Mouse (Mus musculus) T-cell, adult 2 months (primary cell): ENCODE measurements around the gene Snrpc.

Experiments
- DNase-seq: peaks from one replicate; pipeline ENCODE4 v3.0.0; 2022; ENCODE audit warnings: low spot score

Snrpc gene

DNA sequence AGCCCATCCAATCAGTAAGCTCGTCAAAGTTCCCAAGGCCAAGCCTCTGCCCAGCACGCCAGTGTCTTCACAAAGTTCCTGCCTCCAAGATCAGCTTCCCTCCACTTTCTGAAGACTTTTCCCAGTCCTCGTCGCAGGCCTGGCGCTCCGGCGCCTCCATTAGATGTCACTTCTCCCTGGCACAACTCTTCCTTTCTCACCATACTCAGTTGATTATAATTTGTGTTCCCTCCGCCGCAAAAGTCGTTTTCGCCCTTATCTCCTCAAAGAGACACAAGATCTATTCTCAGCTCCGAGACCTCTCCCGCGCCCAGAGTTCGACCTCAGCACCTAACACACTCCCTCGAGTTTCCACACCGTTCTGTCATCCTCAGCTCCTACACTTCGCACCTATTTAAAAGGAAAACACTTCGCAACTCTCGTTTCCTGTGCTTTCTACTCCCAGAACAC is 18.4 kb upstream of the Snrpc start:
- DNase-seq: no peak

DNA sequence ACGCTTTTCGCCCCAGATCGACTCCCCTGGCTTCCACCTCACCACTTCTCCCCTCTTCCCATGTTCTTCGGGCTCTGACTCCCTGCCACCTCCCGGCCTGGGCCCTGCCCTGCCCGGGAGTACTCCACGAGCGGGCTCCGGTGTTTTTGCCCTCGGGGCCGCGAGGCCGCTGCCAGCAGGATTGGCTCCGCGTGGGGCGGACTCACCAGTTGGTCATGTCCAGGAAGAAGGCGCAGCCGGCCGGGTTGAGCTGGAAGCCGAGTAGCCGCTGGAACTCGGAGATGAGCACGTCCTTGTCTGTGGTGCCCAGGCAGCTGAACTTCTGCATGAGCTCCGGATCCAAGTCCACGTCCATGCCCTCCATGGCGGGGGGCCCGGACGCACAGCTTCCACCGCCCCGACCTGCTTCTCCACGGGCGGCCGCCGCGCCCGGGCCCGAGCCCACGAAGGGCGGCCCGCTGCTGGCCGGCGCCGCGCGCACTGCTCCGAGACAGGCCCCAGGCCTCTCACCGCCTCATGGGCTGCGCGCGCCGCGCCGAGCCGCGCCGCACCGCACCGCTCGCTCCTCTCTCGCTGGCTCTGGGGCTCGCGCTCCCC is 17.9 kb upstream of the Snrpc start:
- no peak for DNase-seq

DNA sequence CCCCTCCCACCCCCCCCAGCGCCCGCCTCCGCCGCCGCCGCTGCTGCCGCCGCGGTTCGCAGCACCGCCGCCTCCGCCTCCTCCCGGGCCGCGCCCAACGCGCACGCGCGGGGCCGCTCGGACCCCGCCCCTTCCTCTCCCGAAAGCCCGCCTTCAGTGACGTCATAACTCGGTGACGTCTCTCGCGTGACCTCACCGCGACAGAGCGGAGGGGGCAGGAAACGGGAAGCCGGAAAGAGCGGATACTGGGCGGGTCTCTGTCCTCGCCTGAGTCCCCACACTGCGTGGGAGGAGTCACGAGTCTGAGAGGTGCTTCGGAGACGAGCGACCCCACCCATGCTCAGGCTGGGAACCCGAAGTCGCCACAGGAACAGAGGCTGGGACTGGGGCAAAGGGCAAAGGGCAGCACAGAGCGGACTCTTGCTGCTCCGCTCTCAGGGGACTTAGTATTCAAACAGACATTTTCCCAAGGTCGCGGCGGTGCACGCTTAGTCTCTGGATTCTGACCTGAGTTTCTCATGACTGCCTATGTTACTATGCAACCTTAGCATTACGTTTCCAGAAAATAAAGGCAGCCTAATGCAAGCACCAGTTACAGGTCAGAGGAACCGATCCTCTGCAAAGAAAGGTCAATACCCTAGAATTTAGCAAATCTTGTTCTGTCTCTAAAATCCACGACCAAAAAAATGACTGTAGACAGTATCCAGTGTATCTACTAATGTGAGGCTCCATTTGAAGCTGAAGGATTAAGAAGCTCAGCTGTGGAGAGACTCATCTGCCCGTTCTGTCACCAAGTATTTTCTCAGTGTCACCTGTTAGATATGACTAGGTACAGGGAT is 17.2 kb upstream of the Snrpc start, which contains the start of gene D17Wsu92e:
D17Wsu92e (minus strand) TSS at position 81 of the 839 bp plus-strand sequence.
- peak; percentile 98 for DNase-seq

DNA sequence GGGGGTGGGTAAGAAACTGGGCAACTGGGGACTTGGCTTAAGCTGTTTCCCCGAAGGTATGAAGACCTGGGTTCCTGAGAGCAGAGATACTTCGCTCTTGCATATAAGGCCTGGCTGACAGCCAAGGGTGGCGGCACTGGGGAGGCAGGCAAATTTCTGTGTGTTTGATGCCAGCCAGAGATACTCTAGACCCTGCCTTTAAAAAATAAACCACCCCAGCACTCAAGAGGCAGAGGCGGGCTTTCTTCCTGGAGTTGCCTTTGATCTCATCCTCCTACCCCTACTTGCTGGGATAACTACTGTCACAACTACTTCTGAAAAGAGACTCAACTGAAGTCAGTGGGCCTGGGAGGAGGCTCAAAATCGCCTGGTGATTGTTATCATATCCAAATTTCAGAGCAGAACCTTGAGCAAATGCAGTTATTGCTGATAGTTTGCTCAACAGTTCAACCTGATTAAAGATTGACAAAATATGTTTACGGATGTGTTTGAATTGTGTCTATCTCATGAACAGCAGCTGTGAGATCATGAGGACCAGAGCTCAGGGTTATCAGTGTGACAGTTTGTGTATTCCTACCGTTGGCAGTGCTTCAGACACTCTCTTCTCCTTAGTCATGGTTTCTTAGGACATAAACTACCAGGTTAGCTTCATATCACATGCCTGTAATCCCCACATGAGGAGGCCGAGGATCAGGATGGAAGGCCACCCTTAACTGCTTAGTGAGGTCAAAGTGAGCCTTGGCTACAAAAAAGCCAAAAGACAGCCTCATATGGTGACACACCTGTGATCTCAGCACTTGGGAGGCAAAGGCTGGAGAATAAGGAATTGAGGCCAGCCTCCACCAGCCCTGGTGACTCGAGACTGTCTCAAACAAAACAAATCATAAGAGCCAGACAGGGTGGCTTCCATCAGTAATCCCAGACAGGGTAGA is 16.3 kb upstream of the Snrpc start:
- DNase-seq: peak; percentile 46

DNA sequence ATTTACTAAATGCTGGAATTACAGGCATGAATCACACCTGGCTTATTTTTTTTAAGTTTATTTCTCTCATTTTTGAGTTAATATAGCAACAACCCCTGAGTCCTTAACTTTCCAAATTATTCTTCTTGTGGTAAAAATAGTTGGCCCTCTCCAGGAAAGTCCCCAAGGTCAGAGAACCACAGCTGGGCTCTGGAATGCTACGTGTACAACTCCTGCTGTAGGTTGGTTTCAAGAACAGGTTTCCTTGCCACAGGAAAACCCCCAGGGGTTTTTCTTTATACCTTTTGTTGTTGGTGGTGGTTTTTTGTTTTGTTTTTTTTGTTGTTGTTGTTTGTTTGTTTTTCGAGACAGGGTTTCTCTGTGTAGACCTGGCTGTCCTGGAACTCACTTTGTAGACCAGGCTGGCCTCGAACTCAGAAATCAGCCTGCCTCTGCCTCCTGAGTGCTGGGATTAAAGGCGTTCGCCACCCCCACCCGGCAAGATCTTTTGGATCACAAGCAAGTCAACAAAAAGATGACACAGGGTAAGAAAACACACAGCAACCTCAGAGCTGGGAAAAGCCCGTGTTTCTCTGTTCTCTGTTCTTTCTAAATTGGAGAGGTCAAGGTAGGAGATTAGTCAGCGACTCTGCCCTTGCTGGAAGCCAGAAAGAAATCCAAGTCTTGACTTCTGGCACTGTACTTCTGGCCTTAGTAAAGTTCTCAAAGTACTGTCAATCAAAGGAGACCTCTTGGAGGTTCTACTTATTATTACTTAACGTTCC is 14.6 kb upstream of the Snrpc start:
- no peak for DNase-seq

DNA sequence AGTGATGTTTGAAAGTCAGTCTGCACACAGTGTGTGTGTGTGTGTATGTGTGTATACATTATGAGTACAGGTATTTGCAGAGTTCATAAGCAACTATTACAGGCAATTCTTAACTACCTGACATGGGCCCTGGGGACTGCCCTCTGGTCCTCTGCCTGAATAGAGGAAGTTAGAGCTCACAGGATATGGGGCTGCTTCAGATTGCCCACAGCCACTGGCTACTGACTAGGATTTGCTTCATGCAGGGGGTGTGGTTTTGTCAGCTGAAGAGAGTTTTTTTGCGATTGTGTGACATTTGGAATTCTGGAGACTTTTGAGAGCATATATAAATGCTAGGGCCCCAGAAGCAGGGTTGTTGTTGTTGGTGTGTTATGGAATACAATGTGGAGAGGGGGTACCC is 13.0 kb upstream of the Snrpc start:
- no peak for DNase-seq

DNA sequence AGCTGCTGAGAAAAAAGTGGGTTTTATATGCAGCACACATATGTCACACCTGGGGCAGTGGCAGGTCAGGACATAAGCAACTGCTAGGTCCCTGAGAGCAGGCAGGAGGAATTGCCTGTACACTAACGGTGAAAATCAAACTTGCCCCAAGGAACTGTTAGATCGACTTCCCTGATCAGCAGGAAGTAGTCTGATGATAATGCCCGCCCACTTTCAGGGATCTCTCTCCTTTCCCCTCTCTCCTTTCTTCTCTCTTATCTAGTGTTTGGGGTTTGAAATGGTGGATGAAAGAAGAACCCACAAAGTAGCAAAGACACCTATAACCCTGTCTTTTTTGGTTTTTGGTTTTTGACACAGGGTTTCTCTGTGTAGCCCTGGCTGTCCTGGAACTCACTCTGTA is 12.4 kb upstream of the Snrpc start:
- peak; percentile 14 for DNase-seq

DNA sequence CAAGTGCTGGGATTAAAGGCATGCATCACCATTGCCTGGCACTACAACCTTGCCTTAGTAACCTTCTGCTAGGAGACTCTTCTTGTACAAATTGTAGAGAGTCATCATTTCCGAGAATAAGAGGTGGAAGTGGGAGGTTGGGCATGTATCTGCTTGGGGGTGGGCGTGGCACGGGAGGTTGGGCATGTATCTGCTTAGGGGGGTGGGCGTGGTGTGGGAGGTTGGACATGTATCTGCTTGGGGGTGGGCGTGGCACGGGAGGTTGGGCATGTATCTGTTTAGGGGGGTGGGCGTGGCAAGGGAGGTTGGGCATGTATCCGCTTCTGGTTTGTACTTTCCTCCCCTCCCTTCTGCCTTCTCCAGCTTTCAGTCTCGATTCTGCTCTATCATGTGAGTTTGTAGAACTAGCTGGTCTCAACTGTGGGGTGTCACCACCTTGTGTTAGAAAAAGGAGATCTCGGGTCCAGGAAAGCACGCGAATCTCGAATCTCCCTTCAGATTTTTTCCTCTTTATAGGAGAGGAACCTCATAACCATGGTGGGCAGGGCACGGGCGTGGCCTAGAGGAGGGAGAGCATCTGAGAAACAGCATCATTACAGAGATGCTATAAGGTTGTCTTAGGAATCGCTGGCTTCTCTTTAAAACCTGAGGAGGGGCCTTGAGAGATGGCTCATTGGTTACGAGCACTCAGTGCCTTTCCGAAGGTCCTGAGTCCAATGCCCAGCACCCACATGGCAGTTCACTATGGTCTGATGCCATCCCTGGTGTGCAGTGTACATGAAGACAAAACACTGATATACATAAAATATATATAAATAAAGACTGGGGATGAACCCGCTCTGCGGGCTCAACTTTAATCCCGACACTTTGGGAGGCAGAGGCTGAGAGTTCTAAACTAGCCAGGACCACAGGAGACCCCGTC is 11.7 kb upstream of the Snrpc start:
- DNase-seq: peak; percentile 91

DNA sequence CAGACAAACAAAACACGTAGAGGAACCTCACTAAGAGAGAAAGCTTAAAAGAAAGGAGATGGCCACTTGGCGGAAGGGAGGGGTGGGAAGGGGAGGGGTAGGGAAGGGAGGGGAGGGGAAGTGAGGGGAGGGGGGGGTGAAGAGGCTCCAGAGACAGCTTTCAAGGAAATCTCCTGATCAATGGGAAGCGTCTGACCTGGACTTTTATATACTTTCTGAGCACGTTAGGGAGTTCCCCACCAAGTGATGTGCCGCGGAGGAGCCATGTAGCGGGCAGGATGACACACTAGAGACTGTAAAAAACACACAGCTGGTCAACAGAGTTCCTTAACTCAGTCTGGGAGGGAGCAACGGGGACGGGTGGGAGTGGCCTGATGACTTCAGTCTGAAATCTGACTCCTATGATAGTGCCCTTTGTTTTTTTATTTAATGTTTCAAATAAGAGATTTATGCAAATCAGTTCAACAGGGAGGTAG is 11.0 kb upstream of the Snrpc start:
- peak; percentile 66 for DNase-seq

DNA sequence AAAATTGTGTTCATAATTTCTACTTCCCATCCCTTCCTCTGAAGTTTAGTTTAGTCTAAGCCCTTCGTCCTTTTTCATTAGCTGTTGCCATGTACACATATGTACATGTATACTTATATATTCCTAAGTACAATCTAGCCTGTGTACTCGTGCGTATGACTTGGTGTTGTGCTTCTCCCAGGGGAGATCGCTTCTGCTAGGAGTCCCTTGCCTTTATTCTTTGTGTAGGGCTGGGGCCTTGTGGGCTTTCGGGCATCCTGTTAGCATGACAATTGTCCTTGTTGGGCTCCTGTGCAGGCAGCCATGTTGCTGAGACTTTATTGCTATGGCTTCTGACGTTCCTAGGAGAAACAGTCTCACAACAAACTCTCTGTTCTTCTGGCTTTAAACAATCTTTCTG is 10.4 kb upstream of the Snrpc start:
- no peak for DNase-seq

DNA sequence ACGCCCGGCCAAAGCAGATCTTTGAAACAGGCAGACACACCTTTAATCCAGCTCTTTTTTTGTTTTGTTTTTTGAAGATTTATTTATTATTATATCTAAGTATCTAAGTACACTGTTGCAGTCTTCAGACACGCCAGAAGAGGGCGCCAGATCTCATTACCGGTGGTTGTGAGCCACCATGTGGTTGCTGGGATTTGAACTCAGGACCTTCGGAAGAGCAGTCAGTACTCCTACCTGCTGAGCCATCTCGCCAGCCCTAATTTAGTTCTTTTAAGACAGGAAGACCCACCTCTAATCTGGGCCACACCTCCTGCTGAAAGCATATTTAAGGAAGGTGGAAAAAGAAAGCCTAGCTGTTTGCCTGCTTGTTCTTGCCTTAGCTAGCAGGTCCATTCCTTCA is 7.5 kb upstream of the Snrpc start:
- DNase-seq: peak; percentile 17

DNA sequence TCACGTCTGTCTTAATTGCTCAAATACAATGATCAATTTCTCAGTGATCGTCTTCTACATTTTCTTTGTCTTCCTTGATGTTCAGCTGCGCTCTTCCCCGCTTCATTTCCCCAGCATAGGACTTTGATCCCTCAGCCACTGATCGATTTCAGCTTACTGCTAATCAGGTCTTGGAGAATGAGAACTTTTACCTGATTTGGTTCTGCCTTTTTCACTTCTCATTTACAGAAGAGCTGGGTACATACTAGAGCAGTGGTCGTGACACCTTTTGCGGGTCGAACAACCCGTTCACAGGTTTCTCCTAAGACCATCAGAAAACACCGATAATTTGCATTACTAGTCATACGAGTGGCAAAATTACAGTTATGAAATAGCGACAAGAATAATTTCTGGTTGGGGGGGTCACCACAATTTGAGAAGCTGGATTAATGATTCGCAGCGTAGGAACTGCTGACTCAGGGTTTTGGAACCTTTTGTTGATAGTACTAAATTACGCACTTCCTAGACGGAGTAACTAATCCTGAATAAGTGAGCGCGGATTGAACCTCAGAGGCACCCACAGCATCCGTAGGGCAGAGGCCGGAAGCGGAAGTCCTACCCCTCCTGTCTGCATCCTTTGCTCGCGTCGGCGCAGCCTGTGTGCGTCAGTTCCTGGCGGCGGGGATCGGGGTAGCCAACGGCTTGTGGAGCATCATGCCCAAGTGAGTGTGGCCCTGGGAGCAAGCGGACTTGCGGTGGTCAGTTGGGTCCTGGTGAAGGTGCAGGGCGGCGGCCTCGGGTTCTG is 1.7 kb downstream of the Snrpc start:
- peak; percentile 96 for DNase-seq

DNA sequence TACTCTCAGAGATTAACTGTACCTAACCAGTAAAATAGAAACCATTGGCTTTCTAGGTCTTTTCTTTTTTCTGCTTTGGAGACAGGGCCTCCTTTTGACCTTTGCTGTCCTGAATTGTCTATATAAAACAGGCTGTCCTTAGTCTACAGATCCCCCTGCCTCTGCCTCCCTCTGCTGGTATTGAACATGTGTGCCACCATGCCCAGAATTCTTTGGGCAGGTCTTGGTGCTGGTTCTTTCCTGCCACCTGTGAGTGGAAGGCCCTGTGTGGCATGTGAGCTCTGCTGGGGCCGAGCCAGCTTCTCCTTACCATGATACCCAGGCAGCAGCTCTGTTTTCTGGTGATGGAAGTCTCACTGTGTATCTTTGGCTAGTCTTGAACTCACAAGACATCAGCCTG is 10.4 kb downstream of the Snrpc start:
- no peak for DNase-seq

DNA sequence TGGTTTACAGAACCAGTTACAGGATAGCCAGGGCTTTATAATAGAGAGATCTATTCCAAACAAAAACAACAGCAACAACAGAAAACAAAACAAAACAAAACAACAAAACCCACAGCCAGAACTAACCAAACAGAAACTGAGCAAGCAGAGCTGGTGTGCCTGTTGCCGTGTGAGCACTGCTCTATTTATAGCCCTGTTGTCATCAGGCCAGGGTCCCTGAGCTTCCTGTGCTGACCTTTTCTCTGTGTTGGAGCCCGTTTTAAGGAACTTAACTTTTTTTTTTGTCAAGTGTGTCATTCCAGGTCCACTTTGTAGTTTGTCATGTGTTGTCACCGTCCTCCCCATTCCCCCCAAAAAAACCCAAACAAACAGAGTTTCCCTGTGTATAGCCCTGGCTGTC is 13.1 kb downstream of the Snrpc start:
- DNase-seq: no peak

DNA sequence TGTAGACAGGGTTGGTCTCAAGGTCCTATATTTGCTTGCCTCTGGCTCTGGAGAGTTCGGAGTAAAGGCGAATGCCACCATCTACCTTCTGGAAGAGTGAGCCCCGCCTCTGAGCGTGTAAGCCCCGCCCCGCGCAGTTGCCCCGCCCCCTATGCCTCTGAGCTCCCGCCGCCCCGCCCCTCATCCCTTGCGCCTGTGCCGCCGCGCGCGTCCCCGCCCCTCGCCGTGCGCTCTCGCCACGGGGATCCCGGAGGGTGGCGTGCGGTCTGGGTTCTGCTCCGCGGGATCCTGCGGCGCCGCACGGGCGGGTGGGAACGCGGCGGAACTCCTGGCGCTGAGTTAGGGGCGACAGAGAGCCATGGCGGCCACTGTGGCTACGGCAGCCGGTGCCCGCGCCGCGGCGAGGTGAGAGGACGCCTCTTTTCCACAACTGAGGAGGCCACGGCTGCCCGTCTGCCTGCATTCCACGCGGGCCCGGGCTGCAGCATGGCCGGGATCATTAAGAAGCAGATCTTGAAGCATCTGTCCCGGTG is 18.4 kb downstream of the Snrpc start, which contains the start of gene Uhrf1bp1:
Uhrf1bp1 (plus strand) TSS at position 177 of the 533 bp plus-strand sequence.
- DNase-seq: peak; percentile 71

DNA sequence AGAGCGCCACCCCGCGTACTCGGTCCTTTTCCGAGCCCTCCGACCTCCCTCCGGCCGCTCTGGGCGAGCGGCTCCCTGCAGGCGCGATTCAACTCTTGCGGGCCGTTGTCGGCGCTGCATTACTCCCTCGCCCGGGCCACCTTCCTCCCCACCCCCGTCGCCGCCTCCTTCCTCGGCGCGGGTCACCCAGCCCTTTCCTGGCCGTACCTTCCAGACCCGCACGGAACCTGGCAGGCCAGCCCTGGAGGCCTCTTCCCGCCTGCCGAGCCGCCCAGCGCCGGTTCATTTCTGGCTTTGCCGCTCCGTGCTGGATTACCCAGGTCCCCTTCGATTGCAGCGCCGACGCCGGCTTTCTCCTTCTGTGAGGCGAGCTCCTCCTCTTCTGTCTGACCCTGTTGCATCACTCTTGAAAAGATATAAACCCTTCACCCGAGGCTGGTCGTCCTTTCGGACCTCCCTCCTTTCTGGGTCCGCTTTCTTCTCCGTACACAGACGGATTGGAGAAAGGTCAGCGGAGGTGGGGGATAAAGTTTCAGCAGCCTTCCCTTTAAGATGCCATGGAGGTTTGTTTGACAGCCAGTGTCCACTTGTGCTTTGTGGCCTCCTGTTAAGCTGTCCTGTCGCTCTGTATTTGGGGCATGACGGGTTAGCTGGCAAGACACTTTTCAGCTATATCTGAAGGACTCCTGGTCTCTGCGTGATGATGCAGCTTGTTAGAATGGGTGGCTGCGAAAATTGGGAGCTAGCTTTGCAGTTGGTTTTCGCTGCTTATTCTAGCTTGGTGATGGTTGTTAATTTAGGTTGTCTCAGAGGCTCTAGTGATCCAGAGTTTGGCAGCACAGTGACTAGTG is 19.1 kb downstream of the Snrpc start:
- DNase-seq: peak; percentile 21

DNA sequence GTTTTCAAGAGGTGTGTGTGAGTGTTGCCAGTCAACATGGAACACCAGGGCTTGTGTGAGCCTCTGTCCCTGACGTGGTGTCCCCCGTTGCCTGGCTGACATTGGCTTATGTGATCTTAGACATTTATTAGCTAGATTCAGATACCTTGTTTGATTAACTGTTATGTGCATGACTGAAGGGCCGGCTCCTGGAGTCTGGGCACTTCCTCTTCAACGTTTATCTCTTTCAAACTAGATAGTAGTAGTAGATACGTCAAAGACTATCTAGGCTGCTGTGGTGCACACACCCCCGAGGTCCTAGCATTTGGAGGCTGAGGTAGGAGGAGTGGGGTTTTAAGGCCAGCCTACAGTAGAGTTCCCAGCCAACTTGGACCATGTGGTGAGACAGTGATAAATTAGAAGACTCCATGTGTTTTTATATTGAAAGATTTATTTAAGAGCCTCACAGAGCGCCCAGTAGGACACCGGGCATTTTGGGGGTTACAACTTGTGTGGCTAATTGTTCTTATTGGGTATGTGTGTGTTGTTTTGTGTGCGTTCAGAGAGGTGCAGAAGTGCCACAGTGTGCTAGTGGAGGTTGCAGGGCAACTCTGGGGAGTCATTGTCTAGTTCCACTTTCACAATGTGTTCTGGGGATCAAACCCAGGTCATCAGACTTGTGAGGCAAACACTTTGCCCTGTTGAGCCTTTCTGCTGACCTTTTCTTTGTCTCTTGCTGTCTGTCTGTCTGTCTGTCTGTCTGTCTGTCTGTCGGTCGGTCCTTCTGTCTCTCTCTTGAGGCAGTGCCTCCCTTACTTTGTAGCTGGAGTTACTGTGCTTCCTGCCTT is 19.9 kb downstream of the Snrpc start:
- no peak for DNase-seq
